Mouse (Mus musculus) G1E (cell line): ENCODE measurements around the gene Lamtor5.

Experiments
- CTCF ChIP-seq: IDR thresholded peaks from 2 replicates; pipeline ENCODE4 v1.5.1; 2012; ENCODE audit warnings: low read depth, low read length, inconsistent platforms, mixed read lengths
- GATA1 ChIP-seq: IDR thresholded peaks from 2 replicates; pipeline ENCODE4 v1.6.1; 2012; ENCODE audit warnings: borderline replicate concordance, low read length, inconsistent platforms, mixed read lengths

GRCm38 (mm10) chr3:107230527-107230926, 48.1 kb upstream of the Lamtor5 start, which contains the start of gene A630076J17Rik:
- TF ChIP-seq CTCF (no peak), GATA1 (no peak)
